Mouse (Mus musculus) CH12.LX (cell line): ENCODE data around the gene Ank2.

Experiments used
- CTCF ChIP-seq, 2 experiments: IDR thresholded peaks in 1 of 2; conservative IDR thresholded peaks in 1 of 2; 2 replicates each; pipeline ENCODE4 v1.5.1; 2011 to 2012; ENCODE audit warnings: low read depth in 2 of 2, low read length in 2 of 2, improper control_type of control experiment in 1 of 2, inconsistent platforms in 1 of 2, mild to moderate bottlenecking in 1 of 2, moderate library complexity in 1 of 2
- E2F4 ChIP-seq: IDR thresholded peaks from 2 replicates; pipeline ENCODE4 v1.6.1; 2011; ENCODE audit warnings: low read depth, low read length, improper control_type of control experiment; ENCODE audit not compliant: insufficient replicate concordance
- ETS1 ChIP-seq: conservative IDR thresholded peaks from 2 replicates; pipeline ENCODE4 v1.6.1; 2012; ENCODE audit warnings: low read depth, mild to moderate bottlenecking, inconsistent platforms, low read length, improper control_type of control experiment, moderate library complexity
- MEF2A ChIP-seq: IDR thresholded peaks from 2 replicates; pipeline ENCODE4 v1.6.1; 2014; ENCODE audit warnings: low read depth, mild to moderate bottlenecking, inconsistent platforms, low read length, improper control_type of control experiment, borderline replicate concordance
- POLR2A ChIP-seq: IDR thresholded peaks from 2 replicates; pipeline ENCODE4 v1.6.1; 2011; ENCODE audit warnings: low read depth, mild to moderate bottlenecking, improper control_type of control experiment, low read length
- SMC3 ChIP-seq: IDR thresholded peaks from 2 replicates; pipeline ENCODE4 v1.6.1; 2011; ENCODE audit warnings: low read depth, low read length, improper control_type of control experiment
- ZNF384 ChIP-seq: IDR thresholded peaks from 2 replicates; pipeline ENCODE4 v1.6.1; 2012; ENCODE audit warnings: low read depth, low read length, improper control_type of control experiment, inconsistent platforms

DNA sequence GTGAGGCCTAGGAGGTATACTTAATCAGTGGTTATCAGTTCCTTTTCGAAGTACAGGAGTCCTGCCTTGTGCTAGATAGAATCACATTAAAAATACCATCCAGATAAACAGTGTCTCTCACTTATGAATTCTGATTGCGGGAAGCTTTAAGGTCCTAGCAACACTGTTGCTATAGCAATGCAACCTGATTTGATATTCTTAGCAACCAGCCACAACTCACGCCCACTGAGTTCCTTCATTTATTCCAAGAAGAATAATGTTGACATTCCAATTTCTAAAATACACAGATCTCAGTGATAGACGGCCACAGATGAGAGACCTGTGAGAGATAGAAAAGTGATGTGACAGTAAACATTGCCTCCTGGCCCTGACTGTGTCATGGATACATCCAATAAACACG lies 233.4 kb downstream of the Ank2 start:
- no peak for TF ChIP-seq SMC3
- TF ChIP-seq MEF2A: no peak
- no peak for TF ChIP-seq CTCF (conservative IDR thresholded peaks at IDR 0.05 in 1 of 2, IDR thresholded peaks at IDR 0.05 in 1 of 2; ENCODE audit: low read depth in 2 of 2, low read length in 2 of 2)
- TF ChIP-seq ETS1: no peak
- TF ChIP-seq ZNF384: no peak
- no peak for TF ChIP-seq E2F4
- TF ChIP-seq POLR2A: no peak
